Mouse (Mus musculus): ENCODE measurements around the gene 9930111J21Rik1.
"Not testable (repeated sequence)": the region's sequence is repeated elsewhere in the genome, so short reads cannot be mapped to it uniquely, and the experiment has no call there.

- TF ChIP-seq GATA1 (IDR thresholded peaks at IDR 0.05; ENCODE audit: borderline replicate concordance, low read length); FLI1 (IDR thresholded peaks at IDR 0.05; ENCODE audit: low read length): not testable (repeated sequence)
These were observed 51.1 kb downstream of the 9930111J21Rik1 start for GRCm38 (mm10) chr11:48928068-48928467.
